ENCODE assay signal across 8 mouse cellular contexts in the genomic region with DNA sequence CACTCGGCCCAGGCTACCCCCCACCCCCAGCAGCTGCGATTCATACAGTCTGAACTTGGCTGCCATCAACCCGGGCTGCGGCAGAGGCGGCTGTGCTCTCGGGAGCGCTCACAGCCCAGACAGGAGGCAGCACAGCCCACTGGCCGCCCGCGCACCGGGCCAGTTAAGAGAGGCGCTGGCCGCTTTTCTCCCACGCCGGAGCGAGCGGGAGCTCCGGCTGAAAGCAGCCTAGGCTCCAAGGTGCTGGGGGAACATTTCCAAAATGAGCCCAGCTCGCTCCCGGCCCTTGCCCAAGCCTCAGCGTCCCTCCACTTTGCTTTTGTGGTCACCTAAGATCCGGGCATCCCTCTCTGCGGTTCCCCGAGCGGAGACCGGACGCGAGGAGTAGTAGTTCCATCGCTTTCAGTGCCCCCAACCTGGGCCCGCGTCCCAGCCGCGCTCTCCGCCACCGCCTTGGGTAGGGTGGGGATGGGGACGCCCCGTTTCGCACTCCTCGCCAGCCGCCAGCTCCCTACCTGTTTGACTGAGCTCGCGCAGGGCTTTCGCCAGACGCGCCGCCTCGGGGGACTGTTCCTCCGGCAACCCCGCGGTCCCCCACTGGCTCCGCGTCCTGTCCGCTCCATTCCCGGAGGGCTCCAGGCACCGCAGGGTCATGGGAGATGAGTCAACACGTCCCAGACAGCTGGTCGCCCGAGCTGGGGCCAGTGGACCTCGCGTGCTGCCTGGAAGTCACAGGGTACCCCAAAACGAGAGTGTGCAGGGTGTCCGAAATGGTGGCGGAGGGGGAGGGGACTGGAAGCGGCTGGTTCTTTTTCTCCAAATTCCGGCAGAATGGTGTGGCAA. TPM values are rescaled to one million over a fixed set of nuclear protein-coding genes. Genes with fewer than 3 reads are reported as not detected.
A peak's percentile ranks its signal among the peaks of the same experiment; 100 is the strongest.
DNase-seq lines count a peak whose midpoint lies in the region; ATAC-seq and TF ChIP-seq lines count a peak whose summit lies in the region.

No protein-coding gene starts in this region.

- ATAC-seq in embryonic facial prominence, embryonic 12.5 days (ENCODE audit: insufficient number of reproducible peaks, insufficient read depth, low FRiP score, low TSS enrichment): no peak
- ATAC-seq in heart, embryonic 14.5 days (ENCODE audit: insufficient number of reproducible peaks, insufficient read depth, low FRiP score, low read depth): peak; percentile 18; the same call in 1 of the 2 replicates
- no peak for ATAC-seq in kidney, embryonic 16.5 days (ENCODE audit: low FRiP score, low TSS enrichment)
- ATAC-seq in monocyte, adult 5-6 weeks (replicated peaks; ENCODE audit: insufficient number of reproducible peaks, low FRiP score, low TSS enrichment, poor library complexity, severe bottlenecking): no peak

- no peak for TF ChIP-seq CTCF in lung, adult 2 months (IDR thresholded peaks at IDR 0.05; ENCODE audit: insufficient read depth, low read length)

- TF ChIP-seq POLR2A in lung, adult 2 months (IDR thresholded peaks at IDR 0.05; ENCODE audit: borderline replicate concordance, extremely low read depth, low read depth, low read length): no peak

- no peaks in the 10 kb centered on the region for H3K36me3 ChIP-seq in embryonic facial prominence, embryonic 12.5 days
- peaks cover 24% of the 10 kb centered on the region for H3K36me3 ChIP-seq in heart, embryonic 14.5 days (ENCODE audit: control insufficient read depth, insufficient read depth, low read length)
- H3K36me3 ChIP-seq in kidney, embryonic 16.5 days (ENCODE audit: insufficient read depth, low read length): no peaks in the 10 kb centered on the region

- H3K4me3 ChIP-seq in embryonic facial prominence, embryonic 12.5 days: peak overlapping the region; percentile 71
- peak overlapping the region; percentile 71 to 83 for H3K4me3 ChIP-seq in heart, embryonic 14.5 days (ENCODE audit: control insufficient read depth in 1 of 2, insufficient read depth in 1 of 2, low read depth in 1 of 2, low read length in 2 of 2)
- H3K4me3 ChIP-seq in kidney, embryonic 16.5 days (ENCODE audit: low read length): peak overlapping the region; percentile 76
- H3K4me3 ChIP-seq in lung, adult 2 months (replicated peaks; ENCODE audit: extremely low read depth, low read depth, low read length): peak overlapping the region; percentile 85

- H3K4me2 ChIP-seq in embryonic facial prominence, embryonic 12.5 days (replicated peaks): peak overlapping the region; percentile 98
- peak overlapping the region; percentile 97 for H3K4me2 ChIP-seq in heart, embryonic 14.5 days (ENCODE audit: low read length)
- H3K4me2 ChIP-seq in kidney, embryonic 16.5 days (replicated peaks; ENCODE audit: low read depth, low read length): peak overlapping the region; percentile 97

- peak; percentile 35 for DNase-seq in CD4-positive helper T cell, adult 2 months (ENCODE audit: low read depth, low spot score)
- DNase-seq in MN1 (ENCODE audit: low spot score): peak; percentile 55
- DNase-seq in lung, adult 2 months: no peak
- peak; percentile 73 for DNase-seq in right cerebral cortex, adult 18-20 months

- under 1% methylated on average over 65 of the region's 65 CpGs for WGBS in embryonic facial prominence, embryonic 12.5 days
- WGBS in heart, embryonic 14.5 days: under 1% methylated on average over 64 of the region's 65 CpGs
- under 1% methylated on average over 62 of the region's 65 CpGs for WGBS in kidney, embryonic 16.5 days
- WGBS in lung, adult 2 months: 2% methylated on average over 65 of the region's 65 CpGs

- H3K4me1 ChIP-seq in embryonic facial prominence, embryonic 12.5 days: peaks cover 4% of the 10 kb centered on the region
- H3K4me1 ChIP-seq in heart, embryonic 14.5 days (ENCODE audit: control insufficient read depth in 2 of 2, insufficient read depth in 2 of 2, low read length in 2 of 2): peaks cover 0 to 15% of the 10 kb centered on the region in 2 experiments; a peak in 3 of 4 replicates
- H3K4me1 ChIP-seq in kidney, embryonic 16.5 days (ENCODE audit: insufficient read depth, low read length): peaks cover 16% of the 10 kb centered on the region
- H3K4me1 ChIP-seq in lung, adult 2 months (ENCODE audit: control insufficient read depth, insufficient read depth, low read length): peaks cover 6% of the 10 kb centered on the region

- peak overlapping the region; percentile 81 for H3K9ac ChIP-seq in embryonic facial prominence, embryonic 12.5 days
- peak overlapping the region; percentile 90 for H3K9ac ChIP-seq in heart, embryonic 14.5 days (ENCODE audit: low read length)
- peak overlapping the region; percentile 81 for H3K9ac ChIP-seq in kidney, embryonic 16.5 days (replicated peaks; ENCODE audit: low read length)

- no peaks in the 10 kb centered on the region for H3K27me3 ChIP-seq in embryonic facial prominence, embryonic 12.5 days
- no peaks in the 10 kb centered on the region for H3K27me3 ChIP-seq in heart, embryonic 14.5 days (ENCODE audit: control insufficient read depth, insufficient read depth, low read length)
- peaks cover 35% of the 10 kb centered on the region for H3K27me3 ChIP-seq in kidney, embryonic 16.5 days (ENCODE audit: insufficient read depth, low read length)

- no peaks in the 10 kb centered on the region for H3K9me3 ChIP-seq in embryonic facial prominence, embryonic 12.5 days
- no peaks in the 10 kb centered on the region for H3K9me3 ChIP-seq in heart, embryonic 14.5 days (ENCODE audit: control insufficient read depth, low read length)
- no peaks in the 10 kb centered on the region for H3K9me3 ChIP-seq in kidney, embryonic 16.5 days (ENCODE audit: low read length)

- no peak overlapping the region; the same call in 1 of the 2 replicates for H3K27ac ChIP-seq in embryonic facial prominence, embryonic 12.5 days
- peak overlapping the region in 1 of 2 experiments; percentile 57; a peak in 2 of 4 replicates for H3K27ac ChIP-seq in heart, embryonic 14.5 days (replicated peaks in 1 of 2; ENCODE audit: control insufficient read depth in 1 of 2, insufficient read depth in 1 of 2, low read depth in 2 of 2, low read length in 2 of 2)
- H3K27ac ChIP-seq in kidney, embryonic 16.5 days (ENCODE audit: low read length): no peak overlapping the region

RNA-seq across cellular contexts. Expression of a gene that starts 2.4 kb away (rescaled TPM):
- polyA plus RNA-seq in embryonic facial prominence, embryonic 12.5 days (2016; fragmentation: Nextera tagmentation; extraction: Ambion mirVana): 70.7 and 73.2 TPM in 2 replicates
- polyA plus RNA-seq in heart, embryonic 14.5 days (2014; fragmentation: Nextera tagmentation; extraction: Ambion mirVana): 46.1 and 48.6 TPM in 2 replicates
- polyA plus RNA-seq in kidney, embryonic 16.5 days (2015; fragmentation: Nextera tagmentation; extraction: Ambion mirVana): 23.9 and 27.2 TPM in 2 replicates
- 83.1 and 140 TPM in 2 replicates for polyA plus RNA-seq in lung, adult 2 months (2012; rRNA removed)
- total RNA-seq in monocyte, adult 5-6 weeks (2017): 0.76 to 3.0 TPM (median 2.7 TPM) in 3 replicates
